Mouse (Mus musculus) MEL (cell line): ENCODE measurements around the gene Hif1an. TPM values are rescaled to one million over a fixed set of nuclear protein-coding genes. Genes with fewer than 3 reads are reported as not detected.

Experiments used
- DNase-seq: peaks from one replicate; pipeline ENCODE4 v3.0.0; 2011; ENCODE audit warnings: low read depth, low spot score
- H3K27ac ChIP-seq: 2 replicates; pipeline ENCODE4 v1.5.1; 2012; ENCODE audit warnings: low read depth, mild to moderate bottlenecking, control low read depth, low read length, moderate library complexity; ENCODE audit not compliant: control insufficient read depth
- H3K27me3 ChIP-seq, 2 experiments: fragments of 150-350 bp in 1 of 2; sonication (generic) in 1 of 2; 2 replicates each; pipeline ENCODE4 v1.6.1; 2012; ENCODE audit warnings: low read length in 2 of 2, mild to moderate bottlenecking in 2 of 2, improper control_type of control experiment in 1 of 2, moderate library complexity in 1 of 2; ENCODE audit not compliant: insufficient read depth in 2 of 2, control insufficient read depth in 1 of 2
- H3K36me3 ChIP-seq, 2 experiments: 2 replicates each; pipeline ENCODE4 v1.6.1; 2012 to 2014; ENCODE audit warnings: low read length in 2 of 2, improper control_type of control experiment in 1 of 2, inconsistent platforms in 1 of 2, mild to moderate bottlenecking in 1 of 2; ENCODE audit not compliant: insufficient read depth in 2 of 2, control insufficient read depth in 1 of 2
- H3K4me1 ChIP-seq, 2 experiments: fragments of 150-350 bp in 1 of 2; sonication (generic) in 1 of 2; 2 replicates each; pipeline ENCODE4 v1.6.1; 2012; ENCODE audit warnings: low read length in 2 of 2, improper control_type of control experiment in 1 of 2, mild to moderate bottlenecking in 1 of 2; ENCODE audit not compliant: insufficient read depth in 2 of 2, control insufficient read depth in 1 of 2
- H3K4me3 ChIP-seq, 2 experiments: fragments of 150-350 bp in 1 of 2; sonication (generic) in 1 of 2; 2 replicates each; pipeline ENCODE4 v1.5.1; 2012; ENCODE audit warnings: low read depth in 2 of 2, low read length in 2 of 2, mild to moderate bottlenecking in 2 of 2, moderate library complexity in 2 of 2, control low read depth in 1 of 2, improper control_type of control experiment in 1 of 2; ENCODE audit not compliant: control insufficient read depth in 1 of 2, insufficient read depth in 1 of 2
- H3K79me2 ChIP-seq: 2 replicates; pipeline ENCODE4 v1.6.1; 2012; ENCODE audit warnings: mild to moderate bottlenecking, low read length, moderate library complexity; ENCODE audit not compliant: control insufficient read depth, poor library complexity, insufficient read depth
- H3K9ac ChIP-seq: 2 replicates; pipeline ENCODE4 v1.6.1; 2012; ENCODE audit warnings: low read depth, mild to moderate bottlenecking, control low read depth, low read length, moderate library complexity; ENCODE audit not compliant: control insufficient read depth, poor library complexity, severe bottlenecking
- H3K9me3 ChIP-seq: fragments of 150-350 bp; sonication (generic); replicated peaks from 2 replicates; pipeline ENCODE4 v1.6.1; 2012; ENCODE audit warnings: mild to moderate bottlenecking, low read length, improper control_type of control experiment, moderate library complexity; ENCODE audit not compliant: insufficient read depth
- BHLHE40 ChIP-seq: IDR thresholded peaks from 2 replicates; pipeline ENCODE4 v1.6.1; 2012; ENCODE audit warnings: low read depth, mild to moderate bottlenecking, inconsistent platforms, low read length, improper control_type of control experiment, borderline replicate concordance
- CHD2 ChIP-seq: IDR thresholded peaks from 2 replicates; pipeline ENCODE4 v1.6.1; 2011; ENCODE audit warnings: low read length, improper control_type of control experiment
- CTCF ChIP-seq, 3 experiments: IDR thresholded peaks in 2 of 3; conservative IDR thresholded peaks in 1 of 3; 2 replicates each; pipeline ENCODE4 v1.5.1; 2011 to 2012; ENCODE audit warnings: low read length in 3 of 3, low read depth in 2 of 3, mild to moderate bottlenecking in 2 of 3, improper control_type of control experiment in 1 of 3, inconsistent platforms in 1 of 3, mixed read lengths in 1 of 3, moderate library complexity in 1 of 3; ENCODE audit not compliant: control insufficient read depth in 1 of 3, insufficient read depth in 1 of 3, poor library complexity in 1 of 3, severe bottlenecking in 1 of 3
- ELF1 ChIP-seq: IDR thresholded peaks from 2 replicates; pipeline ENCODE4 v1.6.1; 2014; ENCODE audit warnings: low read depth, mild to moderate bottlenecking, inconsistent platforms, low read length, improper control_type of control experiment, moderate library complexity
- EP300 ChIP-seq, 2 experiments: IDR thresholded peaks; 2 replicates each; pipeline ENCODE4 v1.6.1; 2011; ENCODE audit warnings: improper control_type of control experiment in 2 of 2, low read length in 2 of 2, low read depth in 1 of 2, mild to moderate bottlenecking in 1 of 2
- ETS1 ChIP-seq: IDR thresholded peaks from 2 replicates; pipeline ENCODE4 v1.6.1; 2012; ENCODE audit warnings: low read depth, mild to moderate bottlenecking, inconsistent platforms, low read length, improper control_type of control experiment, moderate library complexity
- GABPA ChIP-seq: IDR thresholded peaks from 2 replicates; pipeline ENCODE4 v1.6.1; 2012; ENCODE audit warnings: low read depth, mild to moderate bottlenecking, inconsistent platforms, low read length, improper control_type of control experiment, moderate library complexity
- GATA1 ChIP-seq: IDR thresholded peaks from 2 replicates; pipeline ENCODE4 v1.6.1; 2011; ENCODE audit warnings: low read depth, low read length, improper control_type of control experiment
- JUND ChIP-seq: IDR thresholded peaks from 2 replicates; pipeline ENCODE4 v1.6.1; 2011; ENCODE audit warnings: low read depth, mild to moderate bottlenecking, improper control_type of control experiment, low read length
- KAT2A ChIP-seq: conservative IDR thresholded peaks from 2 replicates; pipeline ENCODE4 v1.6.1; 2012; ENCODE audit warnings: low read depth, low read length, improper control_type of control experiment, inconsistent platforms
- MAFK ChIP-seq: IDR thresholded peaks from 2 replicates; pipeline ENCODE4 v1.6.1; 2011; ENCODE audit warnings: low read depth, mild to moderate bottlenecking, low read length, improper control_type of control experiment, borderline replicate concordance
- MAX ChIP-seq: IDR thresholded peaks from 2 replicates; pipeline ENCODE4 v1.6.1; 2011; ENCODE audit warnings: low read length, improper control_type of control experiment
- MEF2A ChIP-seq: IDR thresholded peaks from 2 replicates; pipeline ENCODE4 v1.6.1; 2014; ENCODE audit warnings: low read depth, mild to moderate bottlenecking, inconsistent platforms, low read length, improper control_type of control experiment; ENCODE audit not compliant: poor library complexity, insufficient replicate concordance, severe bottlenecking; ENCODE audit errors: extremely low read depth
- MXI1 ChIP-seq: IDR thresholded peaks from 2 replicates; pipeline ENCODE4 v1.6.1; 2011; ENCODE audit warnings: mild to moderate bottlenecking, low read depth, low read length, improper control_type of control experiment
- MYC ChIP-seq: IDR thresholded peaks from 2 replicates; pipeline ENCODE4 v1.6.1; 2011; ENCODE audit warnings: low read depth, mild to moderate bottlenecking, low read length, improper control_type of control experiment, moderate library complexity
- NRF1 ChIP-seq: IDR thresholded peaks from 2 replicates; pipeline ENCODE4 v1.6.1; 2014; ENCODE audit warnings: low read depth, mild to moderate bottlenecking, inconsistent platforms, low read length, improper control_type of control experiment, moderate library complexity; ENCODE audit not compliant: poor library complexity, insufficient read depth, severe bottlenecking
- POLR2A ChIP-seq, 2 experiments: IDR thresholded peaks; 2 replicates each; pipeline ENCODE4 v1.6.1; 2011 to 2012; ENCODE audit warnings: low read length in 2 of 2, mild to moderate bottlenecking in 2 of 2, control low read depth in 1 of 2, improper control_type of control experiment in 1 of 2, low read depth in 1 of 2, moderate library complexity in 1 of 2; ENCODE audit not compliant: control insufficient read depth in 1 of 2, insufficient read depth in 1 of 2, poor library complexity in 1 of 2
- SIN3A ChIP-seq: IDR thresholded peaks from 2 replicates; pipeline ENCODE4 v1.6.1; 2012; ENCODE audit warnings: low read length, improper control_type of control experiment, inconsistent platforms
- SMC3 ChIP-seq: IDR thresholded peaks from 2 replicates; pipeline ENCODE4 v1.6.1; 2011; ENCODE audit warnings: low read depth, low read length, improper control_type of control experiment
- UBTF ChIP-seq: IDR thresholded peaks from 2 replicates; pipeline ENCODE4 v1.6.1; 2012; ENCODE audit warnings: low read depth, mild to moderate bottlenecking, inconsistent platforms, low read length, improper control_type of control experiment, moderate library complexity, borderline replicate concordance; ENCODE audit not compliant: insufficient read depth
- USF1 ChIP-seq: IDR thresholded peaks from 2 replicates; pipeline ENCODE4 v1.6.1; 2014; ENCODE audit warnings: low read depth, mild to moderate bottlenecking, inconsistent platforms, low read length, improper control_type of control experiment, moderate library complexity
- USF2 ChIP-seq, 2 experiments: IDR thresholded peaks; 2 replicates each; pipeline ENCODE4 v1.6.1; 2011 to 2012; ENCODE audit warnings: improper control_type of control experiment in 2 of 2, low read length in 2 of 2, borderline replicate concordance in 1 of 2, inconsistent platforms in 1 of 2, low read depth in 1 of 2, mild to moderate bottlenecking in 1 of 2; ENCODE audit not compliant: insufficient read depth in 1 of 2
- ZC3H11A ChIP-seq: IDR thresholded peaks from 2 replicates; pipeline ENCODE4 v1.6.1; 2012; ENCODE audit warnings: low read depth, mild to moderate bottlenecking, inconsistent platforms, low read length, improper control_type of control experiment
- ZMIZ1 ChIP-seq: IDR thresholded peaks from 2 replicates; pipeline ENCODE4 v1.6.1; 2012; ENCODE audit warnings: low read depth, mild to moderate bottlenecking, inconsistent platforms, low read length, improper control_type of control experiment, moderate library complexity
- ZNF384 ChIP-seq: IDR thresholded peaks from 2 replicates; pipeline ENCODE4 v1.6.1; 2012; ENCODE audit warnings: low read depth, mild to moderate bottlenecking, inconsistent platforms, low read length, improper control_type of control experiment
- polyA plus RNA-seq, 2 experiments: library from polyadenylated mRNA; stranded (reverse) in 1 of 2; unstranded in 1 of 2; fragments of >175 nt in 1 of 2; fragments of >200 nt in 1 of 2; gene quantifications; 2 replicates each; pipeline versions ENCODE4 v1.2.1 to v1.2.4; 2012; ENCODE audit warnings: low replicate concordance in 2 of 2, low read depth in 1 of 2; ENCODE audit not compliant: insufficient read length in 2 of 2, insufficient read depth in 1 of 2, missing spikeins in 1 of 2
- total RNA-seq: library from RNA; depleted of rRNA; stranded (reverse); fragments of 300-350 nt; gene quantifications from 2 replicates; pipeline ENCODE4 v1.2.3, GENCODE M21; 2012

Gene Hif1an
- total and polyA plus RNA-seq, 3 experiments: 16.9 to 54.5 (median 36.1) TPM

GRCm38 (mm10) chr19:44542694-44543178 lies 19.9 kb upstream of the Hif1an start:
- Histone ChIP-seq H3K36me3 (no peaks in the 10 kb centered on the region), H3K4me1 (no peaks in the 10 kb centered on the region), H3K4me3 (no peak overlapping the region), H3K27me3 (no peaks in the 10 kb centered on the region), H3K9ac (no peak overlapping the region), H3K79me2 (no peaks in the 10 kb centered on the region), H3K9me3 (no peaks in the 10 kb centered on the region), H3K27ac (no peak overlapping the region)
- TF ChIP-seq ELF1 (no peak), BHLHE40 (no peak), ZMIZ1 (no peak)
- DNase-seq: no peak

- no peaks in the 10 kb centered on the region; a peak in 1 of 4 replicates for H3K36me3 ChIP-seq
- H3K27me3 ChIP-seq: no peaks in the 10 kb centered on the region
- no peak overlapping the region for H3K4me3 ChIP-seq
- no peak overlapping the region for H3K9ac ChIP-seq
- H3K4me1 ChIP-seq: no peaks in the 10 kb centered on the region
- TF ChIP-seq JUND: no peak
- no peak for TF ChIP-seq UBTF
- no peak for TF ChIP-seq MAX
- TF ChIP-seq POLR2A (IDR thresholded peaks at IDR 0.05; ENCODE audit: control insufficient read depth in 1 of 2, insufficient read depth in 1 of 2, low read depth in 1 of 2, low read length in 2 of 2, poor library complexity in 1 of 2): no peak
- TF ChIP-seq USF1: no peak
- no peak for TF ChIP-seq SIN3A
- no peak for TF ChIP-seq GATA1
- TF ChIP-seq BHLHE40: no peak
- no peak for TF ChIP-seq MAFK
- no peak for TF ChIP-seq SMC3
- TF ChIP-seq CTCF (IDR thresholded peaks at IDR 0.05 in 2 of 3, conservative IDR thresholded peaks at IDR 0.05 in 1 of 3; ENCODE audit: control insufficient read depth in 1 of 3, insufficient read depth in 1 of 3, low read depth in 2 of 3, low read length in 3 of 3, poor library complexity in 1 of 3, severe bottlenecking in 1 of 3): no peak
- TF ChIP-seq CHD2: no peak
- no peak for TF ChIP-seq KAT2A
- TF ChIP-seq ETS1: no peak
- no peaks in the 10 kb centered on the region for H3K79me2 ChIP-seq
- H3K9me3 ChIP-seq: no peaks in the 10 kb centered on the region
- DNase-seq: no peak
- no peak overlapping the region for H3K27ac ChIP-seq
Observed at GRCm38 (mm10) chr19:44544372-44544771, 18.3 kb upstream of the Hif1an start.

GRCm38 (mm10) chr19:44544775-44545174 lies 17.9 kb upstream of the Hif1an start:
- no peaks in the 10 kb centered on the region for H3K79me2 ChIP-seq
- H3K9me3 ChIP-seq: no peaks in the 10 kb centered on the region
- H3K4me1 ChIP-seq: no peaks in the 10 kb centered on the region
- H3K9ac ChIP-seq: no peak overlapping the region
- H3K27me3 ChIP-seq: no peaks in the 10 kb centered on the region
- no peak overlapping the region for H3K4me3 ChIP-seq
- peaks cover 0 to 1% of the 10 kb centered on the region in 2 experiments; a peak in 2 of 4 replicates for H3K36me3 ChIP-seq
- peak; percentile 85 for DNase-seq
- H3K27ac ChIP-seq: no peak overlapping the region
- TF ChIP-seq MYC (no peak), ZC3H11A (peak; percentile 28; the same call in 1 of the 2 replicates), MXI1 (no peak), MEF2A (no peak), EP300 (IDR thresholded peaks at IDR 0.05; ENCODE audit: low read depth in 1 of 2, low read length in 2 of 2) (no peak), USF2 (IDR thresholded peaks at IDR 0.05; ENCODE audit: borderline replicate concordance in 1 of 2, insufficient read depth in 1 of 2, low read depth in 1 of 2, low read length in 2 of 2) (no peak), NRF1 (no peak), SMC3 (peak; percentile 80), CTCF (IDR thresholded peaks at IDR 0.05 in 2 of 3, conservative IDR thresholded peaks at IDR 0.05 in 1 of 3; ENCODE audit: control insufficient read depth in 1 of 3, insufficient read depth in 1 of 3, low read depth in 2 of 3, low read length in 3 of 3, poor library complexity in 1 of 3, severe bottlenecking in 1 of 3) (peak; percentile 60 to 90 (median 86)), GABPA (no peak), POLR2A (IDR thresholded peaks at IDR 0.05; ENCODE audit: control insufficient read depth in 1 of 2, insufficient read depth in 1 of 2, low read depth in 1 of 2, low read length in 2 of 2, poor library complexity in 1 of 2) (no peak), GATA1 (peak; percentile 61; the same call in 1 of the 2 replicates), ZNF384 (peak; percentile 80), ELF1 (no peak)
